Mouse (Mus musculus) limb, embryonic 13.5 days (tissue): ENCODE measurements around the gene Tnr. TPM values are rescaled to one million over a fixed set of nuclear protein-coding genes. Genes with fewer than 3 reads are reported as not detected.

ENCODE experiments used
- ATAC-seq: fragments of 200-750 bp; cut with Nextera tagmentation; 2 replicates; pipeline ENCODE4 v1.8.0; 2017; ENCODE audit warnings: low read depth, moderate number of reproducible peaks, moderate TSS enrichment; ENCODE audit not compliant: low FRiP score
- H3K27ac ChIP-seq: fragments of 300-500 bp; sonication (generic); 2 replicates; pipeline ENCODE4 v1.5.1; 2015; ENCODE audit warnings: inconsistent platforms, mild to moderate bottlenecking, moderate library complexity
- H3K27me3 ChIP-seq: fragments of 300-500 bp; sonication (generic); 2 replicates; pipeline ENCODE4 v1.6.1; 2015; ENCODE audit warnings: mild to moderate bottlenecking, inconsistent platforms
- H3K36me3 ChIP-seq: fragments of 300-500 bp; sonication (generic); 2 replicates; pipeline ENCODE4 v1.6.1; 2015; ENCODE audit warnings: inconsistent platforms, mild to moderate bottlenecking, moderate library complexity
- H3K4me1 ChIP-seq: fragments of 300-500 bp; sonication (generic); 2 replicates; pipeline ENCODE4 v1.6.1; 2015; ENCODE audit warnings: inconsistent platforms
- H3K4me2 ChIP-seq: fragments of 300-500 bp; sonication (generic); replicated peaks from 2 replicates; pipeline ENCODE4 v1.6.1; 2015; ENCODE audit warnings: inconsistent platforms, mild to moderate bottlenecking, moderate library complexity
- H3K4me3 ChIP-seq: fragments of 300-500 bp; sonication (generic); 2 replicates; pipeline ENCODE4 v1.5.1; 2015; ENCODE audit warnings: moderate library complexity, mild to moderate bottlenecking, inconsistent platforms
- H3K9ac ChIP-seq: fragments of 300-500 bp; sonication (generic); 2 replicates; pipeline ENCODE4 v1.6.1; 2015; ENCODE audit warnings: mild to moderate bottlenecking, inconsistent platforms
- H3K9me3 ChIP-seq: fragments of 300-500 bp; sonication (generic); 2 replicates; pipeline ENCODE4 v1.6.1; 2016; ENCODE audit warnings: inconsistent platforms
- WGBS: fragments of 180-500 bp; shearing (Covaris S2); methylation state at CpG from one replicate; pipeline ENCODE4 v1.1.7; 2015; 5-methylcytosine and 5-hydroxymethylcytosine counted together
- polyA plus RNA-seq: library from polyadenylated mRNA; unstranded; fragments of >200 nt; fragmentation: Nextera tagmentation; extraction: Ambion mirVana; gene quantifications from 2 replicates; pipeline ENCODE4 v1.2.1, GENCODE M21; 2015

Tnr gene
- polyA plus RNA-seq, 1 experiment from 2014 or later, result 0.09 TPM

DNA sequence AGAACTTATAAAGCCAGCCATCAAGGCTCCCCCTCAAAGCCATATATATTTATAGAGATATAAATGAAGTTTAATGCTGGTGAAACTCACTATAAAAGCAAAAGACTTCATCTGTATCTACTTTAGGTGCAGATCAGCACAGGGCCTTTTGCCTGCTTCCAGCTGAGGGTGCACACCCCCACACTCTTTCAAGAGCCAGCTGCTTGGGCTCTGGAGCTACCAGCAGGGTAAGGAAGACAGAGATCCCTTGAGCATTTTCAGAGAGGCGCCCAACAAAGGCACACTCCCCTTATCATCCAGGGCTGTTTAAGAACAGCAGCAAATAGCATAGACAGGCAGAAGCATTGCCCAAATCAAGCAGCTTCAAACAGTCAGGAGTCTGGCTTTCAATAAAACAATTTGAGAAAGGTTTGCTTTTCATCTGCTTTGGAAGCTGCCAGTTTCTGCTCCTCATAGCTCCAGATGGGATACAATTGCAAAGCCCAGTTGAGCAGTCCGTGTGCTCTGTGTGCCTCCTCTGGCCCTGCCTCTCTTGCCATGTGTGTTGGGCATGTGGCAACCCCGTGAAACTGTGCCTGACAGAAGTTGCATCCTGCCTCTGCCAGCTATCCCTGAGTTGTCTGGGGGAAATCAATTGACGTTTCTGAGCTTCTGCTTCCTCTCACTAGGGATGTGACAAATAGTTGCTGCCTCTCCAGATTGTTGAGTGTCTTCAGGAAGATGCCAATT lies 9.4 kb downstream of the Tnr start:
- Histone ChIP-seq H3K27me3 (no peaks in the 10 kb centered on the region), H3K4me3 (no peak overlapping the region), H3K27ac (no peak overlapping the region), H3K9me3 (no peaks in the 10 kb centered on the region), H3K4me2 (no peak overlapping the region), H3K4me1 (peaks cover 5% of the 10 kb centered on the region; the same call in 1 of the 2 replicates), H3K36me3 (no peaks in the 10 kb centered on the region), H3K9ac (no peak overlapping the region)
- ATAC-seq, result no peak
- 22% methylated on average over 4 of the region's 4 CpGs for WGBS

DNA sequence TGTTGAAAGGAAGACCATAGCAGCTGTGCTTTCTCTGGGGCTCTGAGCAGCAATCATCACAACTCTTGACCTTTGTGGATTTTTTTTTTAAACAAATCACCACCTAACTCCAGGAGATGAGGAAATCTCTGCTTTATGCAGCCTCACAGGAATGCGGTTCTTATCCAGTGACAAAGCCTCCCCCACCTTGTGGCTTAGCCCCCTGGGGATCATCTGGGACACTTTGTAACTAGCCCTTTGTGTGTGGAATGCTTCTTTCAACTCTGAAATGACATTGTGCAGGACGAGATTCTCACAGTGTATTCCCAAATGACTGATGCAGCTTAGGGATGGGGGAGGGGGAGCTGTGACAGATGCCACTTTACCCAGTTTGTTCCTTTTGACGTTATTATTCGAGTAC lies 12.0 kb downstream of the Tnr start:
- 20% methylated on average over 4 of the region's 4 CpGs for WGBS
- no peak overlapping the region for H3K4me2 ChIP-seq
- H3K36me3 ChIP-seq, result no peaks in the 10 kb centered on the region
- H3K27me3 ChIP-seq, result no peaks in the 10 kb centered on the region
- H3K4me1 ChIP-seq, result peaks cover 5% of the 10 kb centered on the region; the same call in 1 of the 2 replicates
- H3K9me3 ChIP-seq, result no peaks in the 10 kb centered on the region
- ATAC-seq, result no peak
- no peak overlapping the region for H3K9ac ChIP-seq
- no peak overlapping the region for H3K4me3 ChIP-seq
- H3K27ac ChIP-seq, result no peak overlapping the region

DNA sequence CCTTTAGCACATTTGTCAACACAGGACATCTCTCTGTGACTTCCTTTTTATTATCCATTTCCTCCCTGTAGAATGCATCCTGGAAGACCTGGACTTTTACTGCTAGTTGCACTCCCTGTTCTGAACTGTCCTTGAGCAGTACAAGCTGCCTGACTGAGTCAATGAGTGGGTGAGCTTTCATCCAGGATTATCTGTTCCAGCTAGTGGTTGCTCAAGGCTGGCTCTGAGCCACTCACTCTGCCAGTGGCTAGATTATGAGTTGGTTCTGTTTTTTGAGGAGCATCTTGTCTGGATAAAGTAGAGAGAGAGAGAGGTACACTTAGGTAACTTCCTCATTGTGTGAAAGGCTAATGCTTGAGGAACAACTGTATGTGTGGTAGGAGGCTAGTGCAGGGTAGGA lies 14.0 kb downstream of the Tnr start:
- no peak for ATAC-seq
- Histone ChIP-seq H3K4me3 (no peak overlapping the region), H3K4me2 (no peak overlapping the region), H3K27me3 (no peaks in the 10 kb centered on the region), H3K4me1 (peaks cover 5% of the 10 kb centered on the region; the same call in 1 of the 2 replicates), H3K36me3 (no peaks in the 10 kb centered on the region), H3K9me3 (no peaks in the 10 kb centered on the region), H3K9ac (no peak overlapping the region), H3K27ac (no peak overlapping the region)

DNA sequence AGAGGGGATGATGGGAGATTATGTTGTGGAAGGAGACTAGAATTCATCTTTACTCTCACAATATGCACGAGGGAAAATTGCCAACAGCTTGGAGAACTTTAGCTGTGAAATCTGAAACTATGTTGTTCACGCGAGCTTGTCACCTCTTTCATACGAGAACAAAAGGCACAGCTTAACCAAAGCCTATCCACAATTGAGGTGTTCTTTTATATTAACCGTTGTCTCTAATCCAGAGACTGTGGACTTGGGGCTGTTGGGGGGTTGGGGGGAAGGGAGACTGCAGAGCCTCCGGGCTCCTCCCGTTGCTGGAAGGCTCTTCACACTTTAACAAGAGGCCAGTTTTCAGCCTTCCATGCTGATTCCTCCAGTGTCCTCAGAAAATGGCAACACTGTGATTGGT lies 14.5 kb downstream of the Tnr start:
- H3K36me3 ChIP-seq, result no peaks in the 10 kb centered on the region
- WGBS, result 43% methylated on average over 7 of the region's 7 CpGs
- no peak for ATAC-seq

DNA sequence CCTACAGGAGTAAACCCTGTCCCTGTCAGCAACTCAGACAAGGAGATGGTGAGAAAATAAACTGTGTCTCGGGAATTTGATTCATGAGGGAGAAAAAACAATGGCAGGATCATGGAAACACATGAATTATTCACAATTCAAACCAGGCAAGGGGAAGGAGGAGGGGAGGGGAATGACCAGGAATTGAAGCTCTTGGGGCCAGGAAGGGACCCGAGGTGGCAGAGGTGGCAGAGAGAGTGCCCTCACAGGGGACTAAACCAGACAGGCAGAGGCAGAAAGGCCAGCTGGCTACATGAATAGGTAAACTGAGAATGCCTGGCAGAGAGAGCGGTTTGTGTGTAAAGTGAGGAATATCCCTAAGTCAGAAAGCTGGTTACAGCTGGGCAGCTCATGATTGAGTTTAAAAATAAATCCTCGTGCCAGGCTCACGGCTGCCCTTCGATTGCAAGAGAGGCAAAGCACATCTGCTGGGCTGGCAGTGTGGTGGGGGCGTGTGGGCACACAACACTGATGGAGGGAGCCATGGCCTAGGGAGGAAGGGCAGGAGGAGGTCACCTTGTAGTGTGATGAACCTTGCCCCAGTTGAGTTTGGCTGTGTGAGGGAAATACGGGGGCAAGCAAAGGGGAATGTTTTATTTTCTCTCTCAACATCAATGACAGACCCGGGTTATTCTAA lies 22.0 kb downstream of the Tnr start:
- Histone ChIP-seq H3K9me3 (no peaks in the 10 kb centered on the region), H3K27ac (no peak overlapping the region), H3K9ac (no peak overlapping the region), H3K27me3 (no peaks in the 10 kb centered on the region), H3K4me1 (no peaks in the 10 kb centered on the region), H3K4me2 (no peak overlapping the region), H3K36me3 (no peaks in the 10 kb centered on the region), H3K4me3 (no peak overlapping the region)
- no peak for ATAC-seq
- WGBS, result 74% methylated on average over 9 of the region's 9 CpGs

More for the DNA sequence above, 14.5 kb downstream of the Tnr start:
- no peak overlapping the region for H3K4me3 ChIP-seq
- H3K27me3 ChIP-seq, result no peaks in the 10 kb centered on the region
- no peak overlapping the region for H3K4me2 ChIP-seq
- peaks cover 5% of the 10 kb centered on the region; the same call in 1 of the 2 replicates for H3K4me1 ChIP-seq
- no peaks in the 10 kb centered on the region for H3K9me3 ChIP-seq
- no peak overlapping the region for H3K27ac ChIP-seq
- H3K9ac ChIP-seq, result no peak overlapping the region

DNA sequence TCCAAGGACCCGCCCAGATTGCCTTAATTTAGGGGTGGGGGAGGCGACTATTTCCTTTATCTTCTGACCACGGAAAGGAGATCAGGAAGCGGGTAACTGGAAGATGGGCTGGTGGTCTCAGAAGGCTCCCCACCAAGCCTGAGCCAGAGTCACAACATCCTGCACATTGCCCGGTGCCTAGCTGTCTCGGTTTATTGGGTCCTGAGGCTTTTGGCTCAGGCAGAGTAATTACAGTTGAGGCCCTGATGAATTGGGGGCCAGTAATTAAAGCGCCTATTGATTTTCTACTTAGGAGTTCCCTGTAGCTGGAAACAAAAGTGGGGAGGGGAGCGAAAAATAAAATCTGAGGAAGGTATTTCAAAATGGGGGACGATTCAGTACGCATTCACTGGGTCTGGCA lies 27.5 kb downstream of the Tnr start:
- Histone ChIP-seq H3K4me2 (no peak overlapping the region), H3K9me3 (no peaks in the 10 kb centered on the region), H3K9ac (no peak overlapping the region), H3K27ac (no peak overlapping the region), H3K4me3 (no peak overlapping the region), H3K27me3 (no peaks in the 10 kb centered on the region; the same call in 1 of the 2 replicates), H3K36me3 (no peaks in the 10 kb centered on the region), H3K4me1 (no peaks in the 10 kb centered on the region)
- no peak for ATAC-seq
- 51% methylated on average over 10 of the region's 10 CpGs for WGBS

DNA sequence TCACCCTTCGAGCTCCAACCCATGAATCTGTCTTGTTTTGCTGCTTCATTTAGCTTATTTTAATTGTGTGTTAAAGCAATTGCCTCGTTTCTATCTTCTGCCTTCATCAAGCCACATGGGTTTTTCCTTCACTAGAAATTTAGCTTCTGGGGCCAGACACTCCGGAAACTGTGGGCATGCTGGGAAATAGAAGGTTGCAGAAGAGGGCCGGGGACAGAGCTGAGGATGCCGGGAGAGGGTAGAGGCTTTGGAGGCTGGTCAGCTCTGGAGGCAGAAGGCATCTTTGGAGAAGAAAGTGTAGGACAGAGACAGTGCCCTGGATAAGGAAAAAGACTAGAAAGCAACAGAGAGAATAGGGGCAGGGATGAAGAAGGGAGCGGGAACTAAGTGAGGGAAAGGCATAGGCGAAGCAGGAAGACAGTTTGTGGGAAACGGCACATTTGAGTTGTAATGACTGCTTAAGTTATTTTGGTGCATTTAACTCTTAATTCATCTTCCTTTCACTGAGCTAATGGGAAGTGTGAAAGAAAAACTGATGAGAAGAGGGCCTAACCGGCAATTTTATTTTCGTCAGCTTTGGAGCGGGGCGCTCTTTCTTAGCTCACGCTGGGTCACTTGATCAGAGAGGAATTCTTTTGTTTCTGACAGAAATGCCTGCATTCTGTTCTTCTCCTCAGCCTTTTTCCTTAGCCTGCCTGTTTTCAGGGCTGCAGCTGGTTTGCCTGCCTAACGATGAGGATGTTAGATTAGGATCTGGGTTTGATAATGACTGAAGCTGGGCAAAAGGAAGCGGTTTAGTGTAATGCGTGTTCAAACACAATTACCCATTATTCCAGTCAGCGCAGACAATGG lies 28.2 kb downstream of the Tnr start:
- Histone ChIP-seq H3K4me3 (no peak overlapping the region), H3K27me3 (no peaks in the 10 kb centered on the region; the same call in 1 of the 2 replicates), H3K36me3 (no peaks in the 10 kb centered on the region), H3K9ac (no peak overlapping the region), H3K4me2 (no peak overlapping the region), H3K9me3 (no peaks in the 10 kb centered on the region), H3K4me1 (no peaks in the 10 kb centered on the region), H3K27ac (no peak overlapping the region)
- WGBS, result 44% methylated on average over 17 of the region's 17 CpGs
- ATAC-seq, result no peak

DNA sequence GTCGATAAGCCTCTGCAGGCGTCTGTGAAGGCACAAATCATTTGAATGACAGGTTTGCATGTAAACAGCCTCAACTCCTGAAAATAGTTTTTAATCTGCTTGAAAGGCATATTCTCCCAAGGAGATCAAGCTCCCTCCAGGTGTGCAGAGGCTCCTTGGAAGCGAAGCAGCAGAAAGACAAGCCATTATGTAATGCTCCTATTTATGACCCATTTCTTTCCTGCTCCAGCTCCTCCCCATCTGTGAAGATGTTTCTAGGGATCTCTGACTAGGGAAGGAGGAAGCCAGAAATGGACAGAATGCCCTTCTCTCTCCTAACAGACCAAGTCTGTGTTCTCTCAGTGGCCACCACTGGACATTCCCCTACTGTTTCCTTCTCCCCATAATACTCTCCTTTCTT lies 38.0 kb downstream of the Tnr start:
- H3K27ac ChIP-seq, result no peak overlapping the region
- no peaks in the 10 kb centered on the region; the same call in 1 of the 2 replicates for H3K4me1 ChIP-seq
- H3K9ac ChIP-seq, result no peak overlapping the region
- H3K4me3 ChIP-seq, result no peak overlapping the region
- 70% methylated on average over 3 of the region's 3 CpGs for WGBS
- H3K9me3 ChIP-seq, result no peaks in the 10 kb centered on the region
- no peak overlapping the region for H3K4me2 ChIP-seq
- H3K36me3 ChIP-seq, result no peaks in the 10 kb centered on the region
- H3K27me3 ChIP-seq, result no peaks in the 10 kb centered on the region
- no peak for ATAC-seq

DNA sequence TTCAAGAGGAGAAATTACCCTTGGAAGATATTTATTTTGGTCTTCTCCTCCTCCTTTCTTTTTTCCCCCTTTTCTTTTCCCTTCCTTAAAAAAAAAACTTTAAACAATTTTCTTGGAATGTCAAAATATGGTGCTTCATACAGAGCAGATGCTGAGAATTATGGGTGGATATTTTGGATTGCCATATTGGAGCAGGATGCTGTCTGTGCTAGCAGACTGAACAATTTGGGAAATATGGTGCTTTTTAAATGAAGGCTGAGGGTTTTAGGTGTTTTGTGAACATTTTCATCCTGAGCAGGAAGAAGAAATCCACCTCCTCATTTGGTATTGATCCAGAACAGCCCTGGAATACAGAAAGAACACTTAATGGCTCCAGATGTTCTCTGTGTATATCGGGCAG lies 41.6 kb downstream of the Tnr start:
- no peaks in the 10 kb centered on the region for H3K27me3 ChIP-seq
- H3K4me1 ChIP-seq, result peaks cover 9% of the 10 kb centered on the region
- WGBS, result 74% methylated on average over 1 of the region's 1 CpGs
- no peak overlapping the region for H3K4me3 ChIP-seq
- no peaks in the 10 kb centered on the region for H3K9me3 ChIP-seq
- H3K4me2 ChIP-seq, result no peak overlapping the region
- H3K27ac ChIP-seq, result no peak overlapping the region
- no peak overlapping the region for H3K9ac ChIP-seq
- H3K36me3 ChIP-seq, result no peaks in the 10 kb centered on the region
- no peak for ATAC-seq

DNA sequence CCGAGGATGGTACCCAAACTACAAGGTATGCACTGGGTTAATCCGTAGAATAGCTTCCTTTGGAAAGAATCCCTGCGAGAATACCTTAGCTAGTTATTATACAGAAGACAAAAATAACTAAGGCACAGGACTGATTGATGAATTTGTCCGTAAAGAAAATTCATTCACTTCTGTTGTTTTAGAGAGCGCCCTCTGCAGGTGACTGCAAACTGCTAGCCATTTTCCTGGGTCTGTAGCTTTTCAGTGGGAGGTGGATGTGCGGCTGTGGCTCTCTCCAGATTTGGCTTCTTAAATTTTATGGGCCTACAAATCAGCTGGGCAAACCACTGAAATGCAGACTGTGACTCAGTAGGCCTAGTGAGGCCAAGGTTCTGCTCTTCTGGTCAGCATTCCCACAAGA lies 42.5 kb downstream of the Tnr start:
- ATAC-seq, result no peak
- Histone ChIP-seq H3K27ac (no peak overlapping the region), H3K27me3 (no peaks in the 10 kb centered on the region), H3K9ac (no peak overlapping the region), H3K36me3 (no peaks in the 10 kb centered on the region), H3K4me1 (peaks cover 9% of the 10 kb centered on the region), H3K9me3 (no peaks in the 10 kb centered on the region), H3K4me3 (no peak overlapping the region), H3K4me2 (no peak overlapping the region)
- 80% methylated on average over 6 of the region's 6 CpGs for WGBS

DNA sequence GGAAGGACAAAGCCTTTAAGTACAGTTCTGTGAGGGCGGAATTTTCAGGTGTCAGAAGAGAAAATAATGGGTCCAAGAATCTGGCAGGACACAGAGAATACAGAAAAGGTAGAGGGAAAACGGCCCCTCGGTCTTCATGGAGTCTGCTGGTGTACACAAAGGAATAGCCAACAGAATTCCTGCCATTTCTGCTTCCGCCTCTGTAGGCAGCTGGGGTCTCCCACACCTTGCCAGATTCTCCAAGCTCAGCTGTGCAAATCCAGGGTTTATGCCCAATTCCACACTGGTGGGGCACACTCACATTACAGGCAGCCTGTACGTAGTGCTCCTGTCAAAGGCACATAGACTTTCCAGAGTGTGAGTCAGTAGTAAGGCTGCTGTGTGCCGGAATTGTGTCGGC lies 43.6 kb downstream of the Tnr start:
- H3K27me3 ChIP-seq, result no peaks in the 10 kb centered on the region
- H3K27ac ChIP-seq, result no peak overlapping the region
- no peaks in the 10 kb centered on the region for H3K9me3 ChIP-seq
- no peak overlapping the region for H3K4me3 ChIP-seq
- no peak overlapping the region for H3K4me2 ChIP-seq
- WGBS, result 75% methylated on average over 7 of the region's 7 CpGs
- no peaks in the 10 kb centered on the region for H3K36me3 ChIP-seq
- no peak overlapping the region for H3K9ac ChIP-seq
- H3K4me1 ChIP-seq, result peaks cover 9% of the 10 kb centered on the region
- ATAC-seq, result no peak

DNA sequence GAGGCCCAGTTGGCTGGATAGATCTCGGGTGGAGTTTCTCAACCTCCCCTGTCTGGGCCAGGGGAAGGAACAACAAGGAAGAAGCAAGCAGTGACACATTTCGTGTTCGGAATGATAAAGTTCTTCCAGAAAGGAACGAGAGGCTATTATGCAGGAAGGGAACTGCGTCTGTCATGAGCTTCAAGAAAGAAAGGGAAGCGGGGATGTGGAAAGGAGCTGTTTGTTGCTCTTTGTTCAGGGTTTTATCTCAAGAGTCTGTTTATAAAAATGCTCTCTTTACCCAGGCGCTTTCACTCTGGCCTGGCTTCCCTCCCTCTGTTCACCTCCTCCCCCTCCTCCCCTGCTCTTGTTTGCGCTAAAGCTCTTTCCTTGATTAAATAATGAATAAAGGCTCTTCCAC lies 46.7 kb downstream of the Tnr start:
- Histone ChIP-seq H3K9me3 (no peaks in the 10 kb centered on the region), H3K9ac (no peak overlapping the region), H3K36me3 (no peaks in the 10 kb centered on the region), H3K27me3 (no peaks in the 10 kb centered on the region), H3K4me2 (no peak overlapping the region), H3K4me3 (no peak overlapping the region), H3K4me1 (peaks cover 11% of the 10 kb centered on the region), H3K27ac (no peak overlapping the region)
- no peak for ATAC-seq
- 60% methylated on average over 8 of the region's 8 CpGs for WGBS
